Mouse (Mus musculus) natural killer cell, adult 2 months (primary cell): Measurements from ENCODE around the gene Clca3a2.
"Not testable (repeated sequence)": the region's sequence is repeated elsewhere in the genome, so short reads cannot be mapped to it uniquely, and the experiment has no call there.

Source experiments
- DNase-seq, 2 experiments: peaks; one replicate each; pipeline ENCODE4 v3.0.0; 2022; ENCODE audit warnings: low spot score in 2 of 2

Gene Clca3a2

GRCm38 (mm10) chr3:144819219-144819618, at the start of gene Clca3a2:
Clca3a2 (minus strand) TSS chr3:144819494.
- DNase-seq, result not testable (repeated sequence)

- no peak for DNase-seq
Observed at GRCm38 (mm10) chr3:144849584-144849983, 30.3 kb upstream of the Clca3a2 start.

DNA sequence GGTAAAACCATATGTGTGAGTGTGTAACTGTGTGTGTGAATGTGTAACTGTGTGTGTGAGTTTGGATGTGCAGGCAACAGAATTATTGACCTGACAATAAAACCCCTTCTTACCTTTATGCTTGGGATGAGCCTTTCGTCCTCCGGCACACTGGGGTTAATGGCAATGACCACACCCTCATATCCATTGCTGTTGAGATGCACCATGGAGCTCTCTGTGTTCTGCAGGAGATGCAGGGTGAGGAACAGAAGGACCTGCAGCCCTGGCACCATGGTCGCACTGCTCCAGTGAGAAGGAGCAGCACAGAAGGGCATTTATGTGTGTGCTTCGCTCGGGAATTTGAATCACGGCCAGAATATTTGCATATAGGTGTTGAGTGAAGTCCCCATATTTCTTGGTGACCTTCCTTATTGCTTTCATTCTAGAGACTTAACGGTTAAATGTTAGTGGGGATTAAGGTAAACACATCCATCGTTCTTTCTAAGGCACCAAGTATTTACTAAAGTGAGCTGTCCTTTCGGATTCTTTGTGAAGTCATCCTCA, 29.8 kb upstream of the Clca3a2 start, which contains the start of gene Clca3b:
Gene Clca3b (minus strand): TSS at position 344 of the 543 bp plus-strand sequence.
- DNase-seq, result not testable (repeated sequence)

- no peak for DNase-seq
Observed at GRCm38 (mm10) chr3:144827257-144827656, 8.0 kb upstream of the Clca3a2 start.

GRCm38 (mm10) chr3:144825151-144825550, 5.9 kb upstream of the Clca3a2 start:
- peak; percentile 1 to 9 for DNase-seq

DNA sequence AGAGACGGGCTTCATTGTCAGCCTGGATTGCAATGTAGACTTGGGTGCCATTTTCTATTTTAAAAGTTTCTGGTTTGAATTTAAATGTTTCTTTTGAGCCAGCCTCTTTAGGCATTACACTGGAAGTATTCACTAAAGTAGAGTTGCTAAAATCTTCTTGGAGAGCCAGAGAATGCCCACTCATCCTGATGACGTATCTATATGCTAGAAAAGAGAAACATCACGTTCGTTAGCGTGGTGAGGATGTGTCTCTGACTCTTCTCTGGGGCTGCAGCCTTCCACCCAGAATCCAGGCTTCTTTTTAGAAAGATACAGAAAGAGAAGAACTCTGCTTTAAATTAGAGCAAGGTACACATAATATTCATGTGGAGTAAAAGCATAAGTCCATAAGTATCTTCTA, 4.0 kb upstream of the Clca3a2 start:
- no peak for DNase-seq

- no peak for DNase-seq
Observed at GRCm38 (mm10) chr3:144820632-144821031, 1.3 kb upstream of the Clca3a2 start.

GRCm38 (mm10) chr3:144813336-144813735, 6.0 kb downstream of the Clca3a2 start:
- not testable (repeated sequence) for DNase-seq

GRCm38 (mm10) chr3:144811821-144812220, 7.5 kb downstream of the Clca3a2 start:
- DNase-seq, result no peak

- not testable (repeated sequence) for DNase-seq
Observed at GRCm38 (mm10) chr3:144808153-144808925, 11.0 kb downstream of the Clca3a2 start.

DNA sequence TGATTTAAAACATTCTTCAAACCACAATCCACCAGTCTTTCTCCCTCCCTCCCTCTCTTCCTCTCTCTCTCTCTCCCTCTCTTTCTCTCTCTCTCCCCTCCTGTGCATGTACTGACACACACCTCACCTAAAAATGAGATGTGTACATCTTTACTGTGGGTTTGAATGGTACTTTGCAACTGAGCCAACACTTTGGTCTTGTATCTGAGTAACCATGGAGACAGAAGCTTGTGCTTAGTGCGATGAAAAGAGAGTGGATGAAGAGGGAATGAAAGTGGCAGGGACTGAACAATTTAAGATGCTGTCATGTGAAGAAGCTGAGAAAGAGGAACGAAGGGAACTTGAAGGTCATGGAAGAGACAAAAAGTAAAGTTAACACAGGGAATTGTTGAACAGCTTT, 12.7 kb downstream of the Clca3a2 start:
- not testable (repeated sequence) for DNase-seq

- no peak for DNase-seq
Observed at GRCm38 (mm10) chr3:144801861-144802260, 17.4 kb downstream of the Clca3a2 start.

DNA sequence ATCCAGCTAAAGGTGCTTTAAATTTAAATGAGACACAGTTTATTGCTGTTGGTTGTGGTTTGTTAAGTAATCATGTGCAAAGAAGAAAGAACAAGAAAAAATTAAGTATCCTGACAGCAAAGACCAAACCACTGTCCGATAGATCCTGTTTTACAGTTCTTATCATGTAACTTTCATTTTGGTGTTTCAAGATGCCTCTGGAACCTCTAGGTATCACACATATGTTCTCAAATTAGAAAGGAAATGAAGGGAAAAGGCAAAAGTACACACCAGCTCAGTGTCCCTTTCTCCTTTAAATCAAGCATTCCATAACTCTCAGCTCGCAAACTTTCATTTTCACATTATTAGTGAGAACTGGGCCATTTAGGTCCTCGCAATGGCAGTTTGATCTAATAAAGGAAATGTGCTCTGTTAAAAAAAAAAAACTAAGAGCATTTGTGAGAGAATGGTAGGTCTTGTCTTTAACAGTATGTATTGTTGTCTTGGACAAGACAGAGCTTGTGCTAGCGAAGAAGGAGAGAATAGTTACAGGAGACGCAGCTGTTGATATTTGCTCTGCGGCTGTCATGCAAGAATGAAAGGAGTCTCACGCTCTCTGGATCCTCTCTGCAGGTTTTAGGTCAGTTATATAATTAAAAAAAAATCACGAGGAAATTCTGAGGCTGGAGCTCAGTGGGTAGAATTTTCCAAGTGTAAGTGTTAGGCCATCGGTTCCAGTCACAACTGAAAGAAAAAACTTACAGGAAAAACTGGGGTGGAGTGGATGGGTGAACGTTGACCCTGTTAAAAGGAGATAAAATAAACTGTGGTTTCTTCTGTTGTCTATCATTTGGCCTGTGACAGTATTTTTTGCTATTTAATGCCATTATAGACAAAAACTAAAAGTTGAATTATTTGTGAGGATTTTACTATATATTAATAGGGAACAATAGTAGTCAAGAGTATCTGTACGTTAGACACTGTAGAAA, 33.8 kb downstream of the Clca3a2 start:
- DNase-seq, result no peak

- no peak for DNase-seq
Observed at GRCm38 (mm10) chr3:144765161-144765560, 54.1 kb downstream of the Clca3a2 start.

GRCm38 (mm10) chr3:144761454-144761853, 57.8 kb downstream of the Clca3a2 start:
- no peak for DNase-seq

DNA sequence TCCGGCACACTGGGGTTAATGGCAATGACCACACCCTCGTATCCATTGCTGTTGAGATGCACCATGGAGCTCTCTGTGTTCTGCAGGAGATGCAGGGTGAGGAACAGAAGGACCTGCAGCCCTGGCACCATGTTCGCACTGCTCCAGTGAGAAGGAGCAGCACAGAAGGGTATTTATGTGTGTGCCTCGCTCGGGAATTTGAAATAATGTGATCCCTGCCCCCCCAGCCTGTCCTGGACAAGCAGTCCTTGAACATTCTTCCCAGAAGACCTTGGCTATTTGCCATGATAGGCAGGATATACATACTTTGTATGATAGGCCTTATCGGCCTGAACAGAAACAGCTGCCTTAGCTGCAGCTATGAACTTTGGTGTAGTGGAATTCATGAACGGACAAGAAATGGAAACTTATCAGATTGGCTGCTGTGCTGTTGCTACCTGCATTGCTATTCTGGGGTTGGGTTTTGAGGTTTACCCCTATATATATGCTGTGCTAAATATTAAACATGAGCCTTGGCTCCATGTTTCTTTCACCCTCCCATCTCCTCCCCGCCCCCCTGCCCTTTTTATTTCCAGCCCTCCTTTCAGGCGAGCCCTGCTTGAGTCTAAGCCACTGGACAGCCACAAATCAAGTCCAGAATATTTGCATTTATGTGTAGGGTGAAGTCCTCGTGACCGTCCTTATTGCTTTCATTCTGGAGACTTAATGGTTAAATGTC, 58.5 kb downstream of the Clca3a2 start, which contains the start of gene Clca3a1:
Gene Clca3a1 (minus strand): TSS at position 386 of the 718 bp plus-strand sequence.
- DNase-seq, result no peak

- no peak for DNase-seq
Observed at GRCm38 (mm10) chr3:144759719-144760118, 59.6 kb downstream of the Clca3a2 start.

DNA sequence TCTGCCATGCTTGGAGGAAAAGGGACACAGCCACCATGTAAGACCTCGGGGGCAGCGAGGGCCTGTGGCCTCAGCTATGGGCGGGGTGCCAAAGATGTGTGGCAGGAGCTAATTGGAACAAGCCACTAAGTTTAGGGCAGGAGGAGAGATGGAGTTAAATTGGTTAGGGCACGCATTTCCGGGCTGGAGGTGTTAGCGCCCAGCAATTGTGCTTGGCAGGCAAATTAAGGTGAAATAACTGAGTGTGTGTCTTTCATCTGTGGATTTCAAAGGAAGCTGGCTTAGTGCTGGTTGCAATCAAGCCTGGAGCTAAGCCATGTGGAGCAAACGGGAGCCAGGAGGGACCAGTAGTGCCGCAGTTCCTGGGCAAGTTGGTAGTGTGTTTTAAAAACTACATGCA, 63.2 kb downstream of the Clca3a2 start:
- DNase-seq, result not testable (repeated sequence)

- peak in 1 of 2 experiments; percentile 8 for DNase-seq
Observed at GRCm38 (mm10) chr3:144753120-144753519, 66.2 kb downstream of the Clca3a2 start.

GRCm38 (mm10) chr3:144749062-144749963, 70.0 kb downstream of the Clca3a2 start:
- DNase-seq, result not testable (repeated sequence)
